Mouse (Mus musculus) CH12.LX (cell line): ENCODE data around the gene Fus. TPM values are rescaled to one million over a fixed set of nuclear protein-coding genes. Genes with fewer than 3 reads are reported as not detected.

Experiments
- DNase-seq: peaks from one replicate; pipeline ENCODE4 v3.0.0-alpha.2; 2013; ENCODE audit errors: extremely low read depth
- H3K27ac ChIP-seq: 2 replicates; pipeline ENCODE4 v1.5.1; 2012; ENCODE audit warnings: low read depth, mild to moderate bottlenecking, control low read depth, moderate library complexity; ENCODE audit not compliant: insufficient read depth
- H3K27me3 ChIP-seq: replicated peaks from 2 replicates; pipeline ENCODE3; 2012; ENCODE audit warnings: inconsistent platforms
- H3K36me3 ChIP-seq, 2 experiments: replicated peaks in 1 of 2; 2 replicates each; pipeline versions ENCODE3 to v1.6.1; 2012; ENCODE audit warnings: inconsistent platforms in 1 of 2, low read length in 1 of 2, mild to moderate bottlenecking in 1 of 2, mixed read lengths in 1 of 2, moderate library complexity in 1 of 2; ENCODE audit not compliant: control insufficient read depth in 1 of 2, insufficient read depth in 1 of 2
- H3K4me1 ChIP-seq, 2 experiments: 2 replicates each; pipeline ENCODE4 v1.6.1; 2012; ENCODE audit warnings: inconsistent platforms in 1 of 2, moderate library complexity in 1 of 2; ENCODE audit not compliant: insufficient read depth in 2 of 2, control insufficient read depth in 1 of 2
- H3K4me2 ChIP-seq: 2 replicates; pipeline ENCODE4 v1.6.1; 2012; ENCODE audit warnings: low read depth, mild to moderate bottlenecking, control low read depth; ENCODE audit not compliant: poor library complexity, insufficient read depth, severe bottlenecking
- H3K4me3 ChIP-seq, 3 experiments: fragments of 150-350 bp in 1 of 3; sonication (generic) in 1 of 3; replicated peaks in 1 of 3; 2 replicates each; pipeline versions ENCODE3 to v1.5.1; 2011 to 2012; ENCODE audit warnings: low read depth in 2 of 3, low read length in 2 of 3, mild to moderate bottlenecking in 2 of 3, moderate library complexity in 2 of 3, control low read depth in 1 of 3, improper control_type of control experiment in 1 of 3, inconsistent platforms in 1 of 3, mixed read lengths in 1 of 3; ENCODE audit not compliant: poor library complexity in 1 of 3
- H3K79me2 ChIP-seq: replicated peaks from 2 replicates; pipeline ENCODE4 v1.6.1; 2012; ENCODE audit warnings: mild to moderate bottlenecking, moderate library complexity; ENCODE audit not compliant: control insufficient read depth, poor library complexity, insufficient read depth, severe bottlenecking; ENCODE audit errors: extremely low read depth
- H3K9ac ChIP-seq: 2 replicates; pipeline ENCODE4 v1.6.1; 2012; ENCODE audit warnings: low read depth, mild to moderate bottlenecking, control low read depth, moderate library complexity; ENCODE audit not compliant: insufficient read depth
- H3K9me3 ChIP-seq: replicated peaks from 2 replicates; pipeline ENCODE3; 2012; ENCODE audit warnings: low read length, inconsistent platforms, mixed read lengths
- CTCF ChIP-seq, 2 experiments: IDR thresholded peaks in 1 of 2; conservative IDR thresholded peaks in 1 of 2; 2 replicates each; pipeline ENCODE4 v1.5.1; 2011 to 2012; ENCODE audit warnings: low read depth in 2 of 2, low read length in 2 of 2, improper control_type of control experiment in 1 of 2, inconsistent platforms in 1 of 2, mild to moderate bottlenecking in 1 of 2, moderate library complexity in 1 of 2
- E2F4 ChIP-seq: IDR thresholded peaks from 2 replicates; pipeline ENCODE4 v1.6.1; 2011; ENCODE audit warnings: low read depth, low read length, improper control_type of control experiment; ENCODE audit not compliant: insufficient replicate concordance
- ELF1 ChIP-seq: IDR thresholded peaks from 2 replicates; pipeline ENCODE4 v1.6.1; 2014; ENCODE audit warnings: low read depth, mild to moderate bottlenecking, inconsistent platforms, low read length, improper control_type of control experiment
- EP300 ChIP-seq: IDR thresholded peaks from 2 replicates; pipeline ENCODE4 v1.6.1; 2011; ENCODE audit warnings: low read length, improper control_type of control experiment
- JUN ChIP-seq: IDR thresholded peaks from 2 replicates; pipeline ENCODE4 v1.6.1; 2011; ENCODE audit warnings: low read depth, mild to moderate bottlenecking, low read length, improper control_type of control experiment, moderate library complexity; ENCODE audit not compliant: insufficient read depth
- KAT2A ChIP-seq: IDR thresholded peaks from 2 replicates; pipeline ENCODE4 v1.6.1; 2012; ENCODE audit warnings: low read length, improper control_type of control experiment, inconsistent platforms; ENCODE audit not compliant: insufficient replicate concordance
- MAFK ChIP-seq: IDR thresholded peaks from 2 replicates; pipeline ENCODE4 v1.6.1; 2011; ENCODE audit warnings: low read length, improper control_type of control experiment; ENCODE audit not compliant: insufficient replicate concordance
- MEF2A ChIP-seq: IDR thresholded peaks from 2 replicates; pipeline ENCODE4 v1.6.1; 2014; ENCODE audit warnings: low read depth, mild to moderate bottlenecking, inconsistent platforms, low read length, improper control_type of control experiment, borderline replicate concordance
- MYC ChIP-seq: IDR thresholded peaks from 2 replicates; pipeline ENCODE4 v1.6.1; 2011; ENCODE audit warnings: low read depth, mild to moderate bottlenecking, improper control_type of control experiment, low read length
- NELFE ChIP-seq: IDR thresholded peaks from 2 replicates; pipeline ENCODE4 v1.6.1; 2011; ENCODE audit warnings: low read depth, low read length, improper control_type of control experiment
- NRF1 ChIP-seq: IDR thresholded peaks from 2 replicates; pipeline ENCODE4 v1.6.1; 2014; ENCODE audit warnings: low read depth, mild to moderate bottlenecking, inconsistent platforms, low read length, improper control_type of control experiment, moderate library complexity
- POLR2AphosphoS2 ChIP-seq: IDR thresholded peaks from 2 replicates; pipeline ENCODE4 v1.6.1; 2011; ENCODE audit warnings: low read depth, low read length, improper control_type of control experiment
- RAD21 ChIP-seq: IDR thresholded peaks from 2 replicates; pipeline ENCODE4 v1.6.1; 2011; ENCODE audit warnings: low read depth, mild to moderate bottlenecking, low read length, improper control_type of control experiment, moderate library complexity
- RCOR1 ChIP-seq: conservative IDR thresholded peaks from 2 replicates; pipeline ENCODE4 v1.6.1; 2012; ENCODE audit warnings: low read depth, mild to moderate bottlenecking, inconsistent platforms, low read length, improper control_type of control experiment
- SIN3A ChIP-seq: IDR thresholded peaks from 2 replicates; pipeline ENCODE4 v1.6.1; 2012; ENCODE audit warnings: low read length, improper control_type of control experiment, inconsistent platforms
- SMC3 ChIP-seq: IDR thresholded peaks from 2 replicates; pipeline ENCODE4 v1.6.1; 2011; ENCODE audit warnings: low read depth, low read length, improper control_type of control experiment
- TBP ChIP-seq: conservative IDR thresholded peaks from 2 replicates; pipeline ENCODE4 v1.6.1; 2011; ENCODE audit warnings: low read depth, low read length, improper control_type of control experiment
- TCF12 ChIP-seq: IDR thresholded peaks from 2 replicates; pipeline ENCODE4 v1.6.1; 2014; ENCODE audit warnings: low read depth, mild to moderate bottlenecking, inconsistent platforms, low read length, improper control_type of control experiment
- USF1 ChIP-seq: IDR thresholded peaks from 2 replicates; pipeline ENCODE4 v1.6.1; 2014; ENCODE audit warnings: low read depth, mild to moderate bottlenecking, inconsistent platforms, low read length, improper control_type of control experiment
- ZKSCAN1 ChIP-seq: IDR thresholded peaks from 2 replicates; pipeline ENCODE4 v1.6.1; 2012; ENCODE audit warnings: low read depth, inconsistent platforms, low read length, improper control_type of control experiment, borderline replicate concordance
- ZNF384 ChIP-seq: IDR thresholded peaks from 2 replicates; pipeline ENCODE4 v1.6.1; 2012; ENCODE audit warnings: low read depth, low read length, improper control_type of control experiment, inconsistent platforms
- dilution Hi-C: fragments of 300-500 bp; cut with MboI; formaldehyde crosslinking; loops from 2 replicates; pipeline ENCODE4 v1.14.3; 2020; ENCODE audit warnings: low sequenced_read_pairs; ENCODE audit not compliant: extremely low pct_unique_long_range_greater_than_20kb, extremely low pct_ligation_motif_present
- in situ Hi-C: fragments of 300-500 bp; cut with MboI; formaldehyde crosslinking; loops from 3 replicates; pipeline ENCODE4 v1.14.3; 2019; ENCODE audit warnings: low sequenced_read_pairs, low pct_ligation_motif_present, low pct_unique_long_range_greater_than_20kb, mixed read lengths
- polyA plus RNA-seq: library from polyadenylated mRNA; unstranded; fragments of >175 nt; gene quantifications from 2 replicates; pipeline ENCODE4 v1.2.1, GENCODE M21; 2012; ENCODE audit warnings: low read depth; ENCODE audit not compliant: insufficient read length
- total RNA-seq, 2 experiments: library from RNA; depleted of rRNA; stranded (reverse); fragments of 300-350 nt in 1 of 2; fragments of >200 nt in 1 of 2; gene quantifications; 2 replicates each; pipeline ENCODE4 v1.2.3; 2012 to 2014

Fus gene
- total and polyA plus RNA-seq, 3 experiments = 39.2 to 848 (median 57.7) TPM

GRCm38 (mm10) chr7:127967004-127967921 lies at the start of gene Fus (continued):
- peak; percentile 68; the same call in 1 of the 2 replicates for TF ChIP-seq MEF2A

GRCm38 (mm10) chr7:127918203-127918602 lies 49.1 kb upstream of the Fus start:
- Histone ChIP-seq H3K79me2 (peaks cover 4% of the 10 kb centered on the region; the same call in 1 of the 2 replicates), H3K4me2 (no peak overlapping the region), H3K4me1 (peaks cover 8 to 43% of the 10 kb centered on the region in 2 experiments), H3K4me3 (no peak overlapping the region), H3K27ac (no peak overlapping the region), H3K27me3 (no peaks in the 10 kb centered on the region), H3K9ac (no peak overlapping the region), H3K36me3 (peaks cover 12 to 37% of the 10 kb centered on the region in 2 experiments), H3K9me3 (no peaks in the 10 kb centered on the region)
- DNase-seq = peak; percentile 67
- no peak for TF ChIP-seq E2F4
- no peak for TF ChIP-seq KAT2A
- TF ChIP-seq RCOR1 = no peak
- TF ChIP-seq JUN = no peak
- TF ChIP-seq TBP = no peak
- TF ChIP-seq SIN3A = no peak
- peak; percentile 92 for TF ChIP-seq MYC
- TF ChIP-seq RAD21 = peak; percentile 34
- TF ChIP-seq MEF2A = no peak
- TF ChIP-seq NELFE = no peak
- peak; percentile 41 to 67 for TF ChIP-seq CTCF (conservative IDR thresholded peaks at IDR 0.05 in 1 of 2, IDR thresholded peaks at IDR 0.05 in 1 of 2; ENCODE audit: low read depth in 2 of 2, low read length in 2 of 2)
- TF ChIP-seq SMC3 = peak; percentile 44
- TF ChIP-seq ELF1 = no peak
- TF ChIP-seq TCF12 = no peak
- in situ Hi-C loops (no loop called here), dilution Hi-C loops (no loop called here)

- H3K79me2 ChIP-seq = no peaks in the 10 kb centered on the region
- H3K27ac ChIP-seq = no peak overlapping the region
- no peaks in the 10 kb centered on the region for H3K27me3 ChIP-seq
- peaks cover 8 to 42% of the 10 kb centered on the region in 2 experiments for H3K4me1 ChIP-seq
- no peak overlapping the region for H3K4me2 ChIP-seq
- dilution Hi-C loops (no loop called here), in situ Hi-C loops (no loop called here)
- no peak overlapping the region for H3K4me3 ChIP-seq
- TF ChIP-seq RAD21 (peak; percentile 29), NRF1 (no peak), POLR2AphosphoS2 (no peak), CTCF (conservative IDR thresholded peaks at IDR 0.05 in 1 of 2, IDR thresholded peaks at IDR 0.05 in 1 of 2; ENCODE audit: low read depth in 2 of 2, low read length in 2 of 2) (peak; percentile 8 to 62; a peak in 2 of 4 replicates), ZKSCAN1 (no peak), ZNF384 (0 out of 2 replicates have a peak, but pooled peaks have one; percentile 11), USF1 (no peak), MAFK (no peak), EP300 (no peak)
- H3K9me3 ChIP-seq = no peaks in the 10 kb centered on the region
- peak; percentile 54 for DNase-seq
- peaks cover 12 to 47% of the 10 kb centered on the region in 2 experiments for H3K36me3 ChIP-seq
- H3K9ac ChIP-seq = no peak overlapping the region
Observed at GRCm38 (mm10) chr7:127919290-127919689, 48.0 kb upstream of the Fus start.
